Mouse (Mus musculus): ENCODE measurements around the gene Lypd6b.

DNA sequence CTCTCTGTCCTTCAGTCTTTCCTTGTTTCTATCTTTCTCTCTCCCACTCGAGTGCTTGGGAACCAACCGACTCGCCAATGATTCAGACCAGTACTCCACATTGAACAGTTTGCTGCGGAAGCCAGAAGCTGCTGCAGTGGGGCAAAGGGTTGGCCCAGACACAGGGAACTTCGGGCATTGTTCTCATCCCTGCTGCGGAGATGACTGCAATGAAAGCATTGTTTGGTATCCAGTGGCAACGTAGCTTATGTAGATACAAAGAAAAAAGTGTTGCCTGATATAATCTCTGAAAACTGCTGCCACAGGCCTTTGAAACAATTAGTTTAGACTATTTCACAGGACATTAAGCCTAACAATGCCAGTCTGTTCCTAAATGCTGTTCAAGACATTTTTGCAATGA lies 57.6 kb downstream of the Lypd6b start:
- no peak for TF ChIP-seq CTCF (IDR thresholded peaks at IDR 0.05; ENCODE audit: low read depth)
- no peak for TF ChIP-seq EP300 (IDR thresholded peaks at IDR 0.05; ENCODE audit: low read depth)

Data from liver, embryonic 14.5 days (tissue).